Mouse (Mus musculus) hindbrain, embryonic 10.5 days (tissue): ENCODE results near the gene Rras. TPM values are rescaled to one million over a fixed set of nuclear protein-coding genes. Genes with fewer than 3 reads are reported as not detected.

Source experiments
- DNase-seq: peaks from one replicate; pipeline ENCODE4 v3.0.0-alpha.2; 2017; ENCODE audit warnings: low spot score
- H3K27ac ChIP-seq: fragments of 300-500 bp; sonication (generic); 2 replicates; pipeline ENCODE4 v1.5.1; 2016; ENCODE audit warnings: mild to moderate bottlenecking, moderate library complexity
- H3K27me3 ChIP-seq: fragments of 300-500 bp; sonication (generic); 2 replicates; pipeline ENCODE4 v1.6.1; 2016; ENCODE audit warnings: mild to moderate bottlenecking; ENCODE audit not compliant: poor library complexity, insufficient read depth, severe bottlenecking
- H3K36me3 ChIP-seq: fragments of 300-500 bp; sonication (generic); 2 replicates; pipeline ENCODE4 v1.6.1; 2016; ENCODE audit warnings: mild to moderate bottlenecking, moderate library complexity
- H3K4me1 ChIP-seq: fragments of 300-500 bp; sonication (generic); replicated peaks from 2 replicates; pipeline ENCODE4 v1.6.1; 2016; ENCODE audit warnings: mild to moderate bottlenecking
- H3K4me3 ChIP-seq: fragments of 300-500 bp; sonication (generic); 2 replicates; pipeline ENCODE4 v1.5.1; 2016; ENCODE audit warnings: mild to moderate bottlenecking, moderate library complexity
- H3K9me3 ChIP-seq: fragments of 300-500 bp; sonication (generic); 2 replicates; pipeline ENCODE4 v1.6.1; 2016; ENCODE audit warnings: mild to moderate bottlenecking, moderate library complexity
- WGBS: fragments of 180-500 bp; shearing (Covaris S2); methylation state at CpG from one replicate; pipeline ENCODE4 v1.1.7; 2016; 5-methylcytosine and 5-hydroxymethylcytosine counted together
- polyA plus RNA-seq: library from polyadenylated mRNA; unstranded; fragments of >200 nt; fragmentation: Nextera tagmentation; extraction: Ambion mirVana; gene quantifications from 2 replicates; pipeline ENCODE4 v1.2.1, GENCODE M21; 2016

Rras gene
- polyA plus RNA-seq = 24.4 and 24.8 TPM in 2 replicates

GRCm38 (mm10) chr7:45017242-45018061, at the start of gene Rras:
Gene Rras, plus strand, starts transcription at chr7:45017961.
- under 1% methylated on average over 36 of the region's 36 CpGs for WGBS
- Histone ChIP-seq H3K27ac (peak within 1 kb of the TSS; percentile 91), H3K36me3 (peaks cover 17% of the 10 kb centered on the region), H3K9me3 (no peaks in the 10 kb centered on the region), H3K27me3 (peaks cover 12% of the 10 kb centered on the region; the same call in 1 of the 2 replicates), H3K4me1 (peaks cover 60% of the 10 kb centered on the region), H3K4me3 (peak within 1 kb of the TSS; percentile 68)
- peak; percentile 90 for DNase-seq

DNA sequence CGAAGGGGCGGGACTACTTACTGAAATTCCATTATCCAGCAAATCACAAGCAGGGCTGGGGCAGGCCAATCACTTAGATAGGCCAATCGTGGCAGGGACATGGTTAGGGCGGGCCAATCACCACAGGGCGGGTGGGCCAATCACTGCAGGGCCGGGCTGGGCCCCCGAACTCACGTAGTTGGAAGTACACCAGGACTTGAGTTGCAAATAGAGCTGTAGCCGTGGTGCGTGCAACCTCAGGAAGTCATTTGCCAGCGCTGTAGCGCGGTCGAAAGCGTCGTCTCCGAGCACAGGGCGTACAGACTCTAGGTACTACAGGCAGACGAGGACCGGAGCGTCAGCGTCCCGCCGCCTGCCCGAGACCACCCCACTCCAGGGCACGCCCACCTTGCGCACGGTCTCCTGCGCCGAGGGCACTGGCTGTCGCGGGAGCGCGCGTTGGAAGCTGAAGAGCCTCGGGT, 47.5 kb upstream of the Rras start:
- peak; percentile 95 for DNase-seq
- Histone ChIP-seq H3K9me3 (no peaks in the 10 kb centered on the region), H3K4me3 (peak overlapping the region; percentile 67), H3K36me3 (peaks cover 26% of the 10 kb centered on the region), H3K4me1 (peaks cover 48% of the 10 kb centered on the region), H3K27ac (peak overlapping the region; percentile 93), H3K27me3 (no peaks in the 10 kb centered on the region)
- WGBS = under 1% methylated on average over 36 of the region's 36 CpGs

DNA sequence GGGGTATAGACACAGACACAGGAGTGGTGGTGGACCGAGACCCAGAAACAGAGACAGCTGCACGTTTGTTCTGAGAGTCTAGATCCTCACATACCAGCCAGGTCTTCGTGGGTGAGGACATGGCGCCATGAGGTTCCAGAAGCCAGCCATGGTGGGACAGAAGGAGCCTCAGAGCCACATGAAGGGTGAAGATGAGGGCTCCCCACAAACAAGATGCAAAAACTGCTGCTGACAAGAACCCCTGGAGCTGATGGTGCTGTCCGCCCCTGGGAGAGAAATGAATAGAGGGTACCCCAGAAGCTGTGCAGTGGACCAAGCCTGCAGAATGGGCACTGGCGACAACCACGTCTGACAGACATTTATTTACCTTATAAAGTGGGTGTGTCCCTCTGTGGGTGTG, 46.6 kb upstream of the Rras start:
- H3K36me3 ChIP-seq = peaks cover 26% of the 10 kb centered on the region
- H3K4me1 ChIP-seq = peaks cover 52% of the 10 kb centered on the region
- H3K9me3 ChIP-seq = no peaks in the 10 kb centered on the region
- no peak for DNase-seq
- peak overlapping the region; percentile 67 for H3K4me3 ChIP-seq
- 77% methylated on average over 7 of the region's 7 CpGs for WGBS
- H3K27ac ChIP-seq = peak overlapping the region; percentile 93
- no peaks in the 10 kb centered on the region for H3K27me3 ChIP-seq

GRCm38 (mm10) chr7:44973415-44974130, 44.2 kb upstream of the Rras start:
- Histone ChIP-seq H3K27me3 (no peaks in the 10 kb centered on the region), H3K36me3 (peaks cover 36% of the 10 kb centered on the region), H3K4me3 (peak overlapping the region; percentile 61), H3K27ac (peak overlapping the region; percentile 91), H3K9me3 (no peaks in the 10 kb centered on the region), H3K4me1 (peaks cover 52% of the 10 kb centered on the region)
- WGBS = 41% methylated on average over 14 of the region's 14 CpGs
- peak; percentile 25 for DNase-seq

DNA sequence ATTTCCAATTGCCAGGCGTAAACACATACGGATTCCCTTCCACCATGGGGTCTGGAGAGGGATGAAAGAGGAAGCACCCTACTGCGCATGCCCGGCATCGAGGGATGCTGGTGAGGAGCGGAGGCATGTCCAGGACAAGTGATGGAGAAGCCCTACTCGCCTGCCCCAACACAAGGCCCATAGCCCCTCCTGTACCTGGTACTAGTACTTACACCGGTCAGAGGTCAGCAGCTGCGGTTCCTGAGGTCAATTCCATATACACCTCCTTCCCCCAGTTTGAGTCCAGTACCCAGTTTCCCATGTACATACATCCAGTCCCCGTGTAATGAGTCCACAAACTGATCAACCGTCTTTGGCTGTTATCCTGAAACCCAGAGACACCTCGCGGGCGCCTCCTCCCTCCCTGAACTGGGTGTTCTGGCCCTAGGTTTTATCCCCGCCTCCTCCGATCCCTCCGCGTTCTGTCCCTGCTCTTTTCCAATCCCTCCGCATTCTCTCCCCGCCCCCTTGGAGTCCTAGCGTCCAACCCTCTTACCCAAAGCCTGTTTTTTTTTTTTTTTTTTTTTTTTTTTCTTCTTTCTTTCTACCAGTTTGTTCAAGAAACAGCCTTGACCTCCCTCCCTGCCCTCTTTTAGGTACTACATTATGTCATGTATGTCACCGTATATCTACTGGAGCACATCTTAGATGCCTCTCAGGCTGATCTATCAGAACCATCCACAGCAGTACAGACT, 43.2 kb upstream of the Rras start, which contains the start of gene Cpt1c:
Cpt1c (minus strand) TSS at position 469 of the 734 bp plus-strand sequence.
- Histone ChIP-seq H3K4me1 (peaks cover 51% of the 10 kb centered on the region), H3K27me3 (no peaks in the 10 kb centered on the region), H3K9me3 (no peaks in the 10 kb centered on the region), H3K36me3 (peaks cover 46% of the 10 kb centered on the region), H3K4me3 (peak within 1 kb of the TSS; percentile 61), H3K27ac (peak within 1 kb of the TSS; percentile 91)
- DNase-seq = peak; percentile 84
- 1% methylated on average over 22 of the region's 22 CpGs for whole genome bisulfite sequencing

DNA sequence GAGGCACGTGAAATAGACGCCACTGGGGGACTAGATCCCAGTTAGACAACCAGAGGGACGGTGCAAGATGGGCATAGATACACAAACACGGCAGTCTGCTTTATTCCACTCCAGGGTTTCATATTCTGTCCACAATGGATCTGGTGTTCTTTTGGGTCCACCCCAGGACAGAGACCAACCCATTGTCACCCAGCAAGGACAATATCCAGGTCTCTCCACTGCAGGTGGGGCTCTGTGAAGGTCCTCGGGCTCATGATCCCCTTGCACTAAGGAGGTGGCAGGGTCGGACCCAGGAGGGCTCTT, 42.7 kb upstream of the Rras start:
- WGBS = 25% methylated on average over 6 of the region's 6 CpGs
- peak overlapping the region; percentile 61; the same call in 1 of the 2 replicates for H3K4me3 ChIP-seq

DNA sequence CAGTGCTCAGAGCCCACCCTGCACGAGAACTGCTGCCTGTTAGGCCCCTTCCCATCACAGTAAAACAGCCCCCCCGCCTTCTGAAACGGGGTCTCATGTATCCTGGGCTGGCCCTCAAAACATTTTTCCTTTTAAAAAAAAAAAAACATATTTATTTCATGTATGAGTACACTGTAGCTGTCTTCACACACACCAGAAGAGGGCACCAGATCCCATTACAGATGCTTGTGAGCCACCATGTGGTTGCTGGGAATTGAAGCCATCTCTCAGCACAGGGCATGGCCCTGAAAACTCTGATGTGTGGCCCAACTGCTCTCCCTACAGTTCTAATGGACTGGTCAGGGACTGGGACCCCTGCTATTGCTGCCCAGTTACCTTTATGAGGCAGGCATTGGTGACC, 39.5 kb upstream of the Rras start:
- H3K36me3 ChIP-seq = peaks cover 82% of the 10 kb centered on the region
- WGBS = 93% methylated on average over 3 of the region's 3 CpGs
- no peak overlapping the region for H3K4me3 ChIP-seq

More for the DNA sequence above, 42.7 kb upstream of the Rras start:
- H3K36me3 ChIP-seq = peaks cover 51% of the 10 kb centered on the region
- H3K9me3 ChIP-seq = no peaks in the 10 kb centered on the region
- H3K27me3 ChIP-seq = no peaks in the 10 kb centered on the region
- peak; percentile 17 for DNase-seq
- peaks cover 46% of the 10 kb centered on the region for H3K4me1 ChIP-seq
- H3K27ac ChIP-seq = peak overlapping the region; percentile 75

GRCm38 (mm10) chr7:44981539-44981938, 36.2 kb upstream of the Rras start:
- Histone ChIP-seq H3K4me3 (no peak overlapping the region), H3K36me3 (peaks cover 80% of the 10 kb centered on the region), H3K27me3 (no peaks in the 10 kb centered on the region), H3K27ac (no peak overlapping the region), H3K4me1 (peaks cover 26% of the 10 kb centered on the region), H3K9me3 (no peaks in the 10 kb centered on the region)
- 94% methylated on average over 8 of the region's 8 CpGs for WGBS
- no peak for DNase-seq

More for the DNA sequence above, 39.5 kb upstream of the Rras start:
- Histone ChIP-seq H3K4me1 (peaks cover 26% of the 10 kb centered on the region), H3K9me3 (no peaks in the 10 kb centered on the region), H3K27ac (no peak overlapping the region), H3K27me3 (no peaks in the 10 kb centered on the region)
- DNase-seq = no peak

GRCm38 (mm10) chr7:44983085-44983484, 34.7 kb upstream of the Rras start:
- H3K36me3 ChIP-seq = peaks cover 66% of the 10 kb centered on the region
- 37% methylated on average over 6 of the region's 6 CpGs for WGBS
- H3K27ac ChIP-seq = no peak overlapping the region
- peak overlapping the region; percentile 33 for H3K4me3 ChIP-seq
- H3K27me3 ChIP-seq = no peaks in the 10 kb centered on the region
- H3K9me3 ChIP-seq = no peaks in the 10 kb centered on the region
- peaks cover 32% of the 10 kb centered on the region for H3K4me1 ChIP-seq
- DNase-seq = peak; percentile 89

- 82% methylated on average over 7 of the region's 7 CpGs for WGBS
- Histone ChIP-seq H3K4me3 (peak overlapping the region; percentile 95), H3K27me3 (no peaks in the 10 kb centered on the region), H3K9me3 (no peaks in the 10 kb centered on the region), H3K4me1 (peaks cover 40% of the 10 kb centered on the region), H3K27ac (peak overlapping the region; percentile 99), H3K36me3 (peaks cover 60% of the 10 kb centered on the region)
- DNase-seq = no peak
Measured at GRCm38 (mm10) chr7:44983944-44984832, 33.6 kb upstream of the Rras start.

DNA sequence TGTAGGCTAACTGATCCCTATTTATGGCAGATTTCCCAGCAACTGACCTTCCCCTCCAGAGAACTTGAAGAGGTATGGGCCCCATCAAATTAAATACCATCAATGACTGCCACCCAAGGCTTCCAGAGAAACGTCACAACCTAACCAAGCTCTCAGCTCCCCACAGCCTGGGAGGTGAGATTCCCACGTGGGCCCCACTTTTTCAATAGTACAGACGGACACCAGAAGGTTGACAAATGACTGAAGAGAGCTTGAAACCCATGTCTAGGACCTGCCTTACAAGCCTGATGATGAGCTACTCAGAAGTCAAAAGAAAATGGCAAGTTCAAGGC, 33.0 kb upstream of the Rras start:
- WGBS = 55% methylated on average over 3 of the region's 3 CpGs
- DNase-seq = no peak
- no peaks in the 10 kb centered on the region for H3K9me3 ChIP-seq
- peak overlapping the region; percentile 99 for H3K27ac ChIP-seq
- peaks cover 60% of the 10 kb centered on the region for H3K36me3 ChIP-seq
- H3K27me3 ChIP-seq = no peaks in the 10 kb centered on the region
- peak overlapping the region; percentile 95 for H3K4me3 ChIP-seq
- H3K4me1 ChIP-seq = peaks cover 43% of the 10 kb centered on the region
